Mouse (Mus musculus): ENCODE data around the gene Cd9. TPM values are rescaled to one million over a fixed set of nuclear protein-coding genes. Genes with fewer than 3 reads are reported as not detected.
A peak's percentile ranks its signal among the peaks of the same experiment; 100 is the strongest.

Cd9 gene
- total RNA-seq, 2 experiments from 2014 or later = 19.1 to 30.7 TPM

DNA sequence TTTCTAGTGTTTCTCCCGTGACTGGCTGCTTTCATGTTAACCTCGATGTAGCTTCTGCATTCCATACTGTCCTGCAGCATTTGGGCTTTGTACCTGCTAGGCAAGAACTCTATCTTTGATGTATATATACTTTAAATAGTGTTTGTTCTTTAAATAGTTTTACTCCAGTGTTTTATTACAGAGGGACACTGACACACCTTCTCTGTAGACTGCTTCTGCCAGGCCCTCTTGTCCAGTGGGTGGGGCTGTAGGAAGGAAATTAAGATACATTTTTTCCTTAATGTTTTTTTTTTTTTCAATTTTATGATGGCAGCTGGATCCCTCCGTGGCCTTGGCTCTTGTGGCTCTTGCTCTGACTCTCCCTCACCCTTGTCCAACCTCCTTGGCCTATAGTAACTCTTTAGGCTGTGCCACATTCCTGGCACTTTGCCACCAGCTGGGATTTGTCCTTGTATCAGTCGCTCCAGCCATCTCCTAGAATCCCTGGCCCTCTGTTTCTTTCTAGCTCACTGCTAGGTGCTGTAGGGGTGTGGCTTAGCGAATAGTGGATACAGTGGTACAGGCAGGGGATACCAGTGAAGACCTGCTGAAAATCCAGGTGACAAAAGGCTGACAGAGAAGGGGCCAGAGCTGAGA lies 27.1 kb upstream of the Cd9 start:
- TF ChIP-seq CTCF (IDR thresholded peaks at IDR 0.05) = no peak
- no peak overlapping the region for H3K27ac ChIP-seq
- no peak for DNase-seq
- no peak overlapping the region for H3K4me3 ChIP-seq
- intact Hi-C loops (cut with DNase I) = no loop called here

DNA sequence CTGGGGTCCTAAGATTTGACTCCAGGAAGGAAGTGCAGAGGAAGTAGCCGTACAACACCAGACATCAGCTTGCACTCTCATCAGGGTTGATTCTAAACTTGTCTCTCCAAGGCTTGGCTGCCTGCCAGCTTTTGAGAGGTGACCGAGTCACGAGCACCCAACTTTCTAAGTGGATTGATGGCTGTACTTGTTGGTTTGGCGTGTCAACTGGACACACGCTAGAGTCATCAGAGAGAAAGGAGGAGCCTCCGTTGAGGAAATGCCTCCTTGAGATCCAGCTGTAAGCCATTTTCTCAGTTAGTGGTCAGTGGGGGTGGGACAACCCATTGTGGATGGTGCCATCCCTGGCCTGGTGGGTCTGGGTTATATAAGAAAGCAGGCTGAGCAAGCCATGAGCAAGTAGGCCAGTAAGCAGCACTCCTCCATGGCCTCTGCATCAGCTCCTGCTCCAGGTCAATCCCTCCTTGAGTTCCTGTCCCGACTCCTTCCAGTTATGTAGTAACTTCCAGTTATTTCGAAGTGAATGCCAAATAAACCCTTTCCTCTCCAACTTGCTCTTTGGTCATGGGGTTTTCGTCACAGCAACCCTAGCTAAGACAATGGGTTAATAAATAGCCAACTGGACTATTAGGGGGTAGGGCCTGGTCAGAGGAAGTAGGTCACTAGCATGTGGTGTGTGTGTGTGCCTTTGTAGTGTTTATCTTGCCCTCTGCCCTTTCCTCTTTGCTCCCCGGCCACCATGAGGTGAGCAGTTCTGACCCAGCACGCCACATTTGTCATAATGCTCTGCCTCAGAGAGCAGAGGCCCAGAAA lies 21.1 kb upstream of the Cd9 start:
- DNase-seq = peak; percentile 63

DNA sequence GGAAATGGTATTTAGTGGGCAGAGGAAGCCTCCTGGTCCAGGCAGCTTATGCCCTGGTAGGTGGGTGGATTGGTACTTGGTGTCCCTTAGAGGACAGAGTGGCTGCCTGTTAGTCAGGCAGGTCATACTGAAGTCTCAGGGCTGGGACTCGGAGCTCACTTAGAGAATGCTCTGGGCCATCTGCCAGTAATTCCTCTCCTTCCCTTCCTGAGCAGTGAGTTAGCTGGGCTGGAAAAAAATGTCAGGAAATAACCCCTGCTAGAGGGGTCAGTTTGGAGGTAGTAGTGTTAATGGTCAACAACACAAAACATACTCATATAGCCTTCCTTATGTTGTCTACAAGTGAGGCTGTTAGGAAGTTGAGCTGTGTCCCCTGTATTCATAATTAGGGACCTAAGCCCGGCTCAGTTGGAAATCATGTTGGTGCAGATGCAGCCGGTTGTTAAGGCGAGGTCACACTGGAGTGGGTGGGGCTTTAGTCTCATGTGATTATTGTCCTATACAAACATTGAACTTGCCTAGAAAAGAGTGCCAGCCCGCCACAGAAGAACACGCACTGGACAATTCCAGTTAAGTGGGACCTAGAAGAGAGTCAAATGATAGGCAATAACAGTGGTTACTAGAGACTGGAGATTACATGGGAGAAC lies 18.5 kb upstream of the Cd9 start:
- Histone ChIP-seq H3K4me3 (no peak overlapping the region), H3K27ac (peak overlapping the region; percentile 74)
- no peak for TF ChIP-seq CTCF (IDR thresholded peaks at IDR 0.05)
- DNase-seq = no peak
- intact Hi-C loops (cut with DNase I) = no loop called here

More for the DNA sequence above, 21.1 kb upstream of the Cd9 start:
- Histone ChIP-seq H3K27ac (peak overlapping the region; percentile 59), H3K4me3 (no peak overlapping the region)
- TF ChIP-seq CTCF (IDR thresholded peaks at IDR 0.05) = no peak
- intact Hi-C loops (cut with DNase I) = no loop called here

DNA sequence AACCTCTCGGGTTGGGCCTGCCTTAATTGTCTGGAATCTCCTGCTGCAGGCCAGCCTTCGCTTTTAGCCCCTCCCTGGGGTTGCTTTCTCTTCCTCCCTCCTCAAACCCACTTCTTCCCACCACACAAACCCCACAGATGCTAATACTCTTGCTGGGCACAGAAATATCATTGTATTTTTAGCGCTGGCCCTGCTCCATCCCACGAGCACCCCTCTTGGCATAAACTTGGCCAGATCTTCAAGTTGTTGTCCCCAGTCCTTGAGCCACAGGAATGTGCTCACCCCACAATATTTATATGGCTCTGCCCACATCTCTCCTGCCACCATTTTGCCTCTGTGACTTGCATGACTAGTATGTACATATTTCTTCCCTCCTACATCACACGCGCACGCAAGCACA lies 16.6 kb upstream of the Cd9 start:
- TF ChIP-seq CTCF (IDR thresholded peaks at IDR 0.05) = no peak
- intact Hi-C loops (cut with DNase I) = no loop called here

DNA sequence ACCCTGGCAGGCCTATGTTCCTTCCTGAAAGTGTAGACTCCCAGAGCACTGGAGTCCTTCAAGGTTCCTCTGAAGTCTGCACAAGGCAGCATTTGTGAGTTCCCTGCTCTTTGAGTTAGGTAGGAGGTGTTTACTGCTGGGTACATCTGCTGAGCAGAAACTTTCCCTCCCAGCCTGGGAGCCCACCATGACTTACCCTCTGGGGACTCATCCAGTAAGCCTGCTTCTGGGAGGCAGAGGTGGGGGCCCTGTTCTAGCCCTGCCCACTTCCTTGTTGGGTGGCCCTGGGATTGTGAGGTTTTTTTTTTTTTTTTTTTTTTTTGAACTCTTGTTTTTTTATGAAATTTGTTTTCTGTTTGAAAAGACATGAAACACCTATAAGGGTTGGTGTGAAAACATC lies 16.1 kb upstream of the Cd9 start:
- no peak for TF ChIP-seq CTCF (IDR thresholded peaks at IDR 0.05)
- no peak for DNase-seq
- Histone ChIP-seq H3K4me3 (no peak overlapping the region), H3K27ac (no peak overlapping the region)
- intact Hi-C loops (cut with DNase I) = no loop called here

More for the DNA sequence above, 16.6 kb upstream of the Cd9 start:
- H3K4me3 ChIP-seq = no peak overlapping the region
- H3K27ac ChIP-seq = no peak overlapping the region
- no peak for DNase-seq

DNA sequence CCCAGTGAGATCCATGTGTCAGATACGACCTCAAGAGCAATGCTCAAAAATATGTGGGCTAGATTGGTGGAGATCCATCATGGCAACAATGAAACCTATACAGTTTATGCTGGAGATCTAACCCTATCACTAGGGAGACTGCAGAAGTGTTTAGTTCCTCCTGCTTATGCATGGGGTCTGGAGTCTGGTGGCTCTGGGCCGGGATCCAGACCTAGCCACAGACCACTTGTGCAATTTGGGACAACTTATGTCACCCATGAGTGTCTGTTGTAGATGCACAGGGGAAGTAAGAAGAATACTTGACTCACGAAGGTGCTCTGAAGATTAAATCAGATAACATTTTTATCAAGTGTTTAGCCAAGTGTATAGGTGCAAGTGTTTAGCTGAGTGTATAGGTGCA lies 15.2 kb upstream of the Cd9 start:
- DNase-seq = no peak
- no peak overlapping the region for H3K4me3 ChIP-seq
- TF ChIP-seq CTCF (IDR thresholded peaks at IDR 0.05) = no peak
- intact Hi-C loops (cut with DNase I) = no loop called here
- no peak overlapping the region for H3K27ac ChIP-seq

DNA sequence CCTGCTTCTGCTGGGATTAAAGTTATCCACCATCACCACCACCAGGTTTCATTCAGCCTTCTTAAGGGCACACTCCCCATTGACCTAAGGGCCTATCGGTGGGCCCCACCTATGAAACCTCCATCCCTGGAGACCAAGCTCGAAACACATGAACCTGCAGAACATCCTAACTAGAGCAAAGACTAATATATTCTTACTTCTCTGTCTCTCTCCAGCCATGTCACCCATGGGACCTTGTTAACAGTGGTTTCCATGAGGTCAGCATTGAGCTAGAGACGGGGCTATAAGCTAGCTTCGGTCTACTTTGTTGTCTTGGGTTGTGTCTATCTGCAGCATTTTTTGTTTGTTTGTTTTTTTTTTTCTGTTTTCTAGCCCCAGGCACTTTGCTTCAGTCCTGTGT lies 11.8 kb upstream of the Cd9 start:
- no peak for TF ChIP-seq CTCF (IDR thresholded peaks at IDR 0.05)
- intact Hi-C loops (cut with DNase I) = no loop called here
- no peak overlapping the region for H3K27ac ChIP-seq
- no peak for DNase-seq
- no peak overlapping the region for H3K4me3 ChIP-seq

DNA sequence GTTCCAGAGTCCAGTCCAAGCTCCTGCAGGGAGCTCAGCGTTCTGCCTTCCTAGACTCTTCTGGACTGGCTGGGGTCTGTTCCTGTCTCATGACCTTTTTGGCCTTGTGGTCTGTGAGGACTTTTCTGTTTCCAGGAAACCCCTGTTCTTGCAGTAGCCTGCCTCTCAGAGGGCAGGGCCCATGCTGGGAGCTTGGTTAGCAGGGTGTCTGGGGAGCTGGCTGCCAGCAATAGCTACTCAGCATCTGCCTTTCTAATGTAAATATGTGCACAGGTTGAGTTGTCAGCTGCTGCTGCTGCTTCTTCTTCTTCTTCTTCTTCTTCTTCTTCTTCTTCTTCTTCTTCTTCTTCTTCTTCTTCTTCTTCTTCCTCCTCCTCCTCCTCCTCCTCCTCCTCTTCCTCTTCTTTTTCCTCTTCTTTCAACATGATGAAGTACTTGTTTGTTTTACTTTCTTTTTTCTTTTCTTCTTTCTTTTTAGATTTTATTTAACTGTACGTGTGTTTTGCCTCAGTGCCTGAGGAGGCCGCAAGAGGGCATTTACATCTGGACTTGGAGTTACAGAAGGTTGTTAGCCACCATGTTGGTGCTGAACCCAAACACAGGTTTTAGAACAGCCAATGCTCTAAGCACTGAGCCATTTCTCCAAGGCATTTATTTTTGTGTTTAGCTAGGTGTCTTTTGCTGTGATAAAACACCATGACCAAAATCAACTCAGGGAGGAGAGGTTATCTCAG lies 10.2 kb upstream of the Cd9 start:
- intact Hi-C loops (cut with DNase I) = no loop called here
- Histone ChIP-seq H3K4me3 (no peak overlapping the region), H3K27ac (no peak overlapping the region)
- no peak for DNase-seq
- no peak for TF ChIP-seq CTCF (IDR thresholded peaks at IDR 0.05)

DNA sequence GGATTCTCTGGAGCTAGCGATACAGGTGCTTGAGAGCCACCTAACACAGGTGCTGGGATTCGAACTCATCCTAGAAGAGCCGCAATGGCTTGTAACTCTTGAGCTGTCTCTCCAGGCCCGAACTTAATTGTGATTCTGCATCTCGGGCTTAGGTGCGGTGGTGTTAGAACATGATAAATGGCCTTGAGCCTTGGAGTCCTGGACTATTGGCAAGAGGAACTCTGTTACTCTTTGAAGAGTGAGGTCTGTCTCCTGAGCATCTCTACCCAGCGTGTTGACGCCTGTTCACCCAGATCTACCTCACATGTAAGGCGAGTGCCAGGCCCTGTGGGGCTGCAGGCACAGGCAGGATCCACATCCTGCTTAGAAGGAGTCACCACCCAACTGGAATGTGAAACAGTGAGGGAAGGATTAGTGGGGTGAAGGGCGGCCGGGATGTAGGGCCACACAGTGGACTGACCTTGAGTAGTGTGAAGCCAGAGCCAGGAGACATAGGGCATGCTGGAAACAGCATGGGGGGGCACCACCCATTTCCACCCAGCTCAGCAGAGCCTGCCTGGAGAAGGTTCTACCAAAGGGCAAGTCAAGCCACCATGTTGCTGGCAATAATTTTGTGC lies 8.7 kb upstream of the Cd9 start:
- DNase-seq = no peak
- no peak for TF ChIP-seq CTCF (IDR thresholded peaks at IDR 0.05)
- intact Hi-C loops (cut with DNase I) = no loop called here
- Histone ChIP-seq H3K4me3 (no peak overlapping the region), H3K27ac (no peak overlapping the region)

DNA sequence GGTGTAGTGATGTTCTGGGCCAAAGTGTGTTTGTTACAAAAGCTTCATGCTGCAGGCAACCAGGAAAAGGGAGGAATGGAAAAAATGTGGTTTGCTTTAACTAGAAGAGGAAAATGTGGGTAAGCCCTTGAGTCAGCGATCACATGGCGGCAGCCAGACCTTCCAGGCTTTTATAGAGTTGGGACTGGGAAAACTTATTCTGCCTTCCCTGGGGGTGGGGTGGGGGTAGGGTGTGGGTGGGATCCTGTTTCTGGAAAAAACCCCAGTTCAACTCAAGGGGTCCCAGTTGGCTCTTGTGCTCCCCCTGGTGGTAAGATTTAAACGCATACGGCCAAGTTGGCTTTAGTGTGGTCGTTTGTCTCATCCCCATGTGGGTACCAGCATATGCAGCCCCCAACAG lies 3.5 kb upstream of the Cd9 start:
- peak; percentile 68 for TF ChIP-seq CTCF (IDR thresholded peaks at IDR 0.05)
- intact Hi-C loops (cut with DNase I) = loop anchor here (5.0 kb wide), 1 partner anchor 104 kb away; no protein-coding TSS in a partner anchor
- peak overlapping the region; percentile 70 for H3K27ac ChIP-seq
- no peak overlapping the region for H3K4me3 ChIP-seq
- DNase-seq = peak; percentile 65

DNA sequence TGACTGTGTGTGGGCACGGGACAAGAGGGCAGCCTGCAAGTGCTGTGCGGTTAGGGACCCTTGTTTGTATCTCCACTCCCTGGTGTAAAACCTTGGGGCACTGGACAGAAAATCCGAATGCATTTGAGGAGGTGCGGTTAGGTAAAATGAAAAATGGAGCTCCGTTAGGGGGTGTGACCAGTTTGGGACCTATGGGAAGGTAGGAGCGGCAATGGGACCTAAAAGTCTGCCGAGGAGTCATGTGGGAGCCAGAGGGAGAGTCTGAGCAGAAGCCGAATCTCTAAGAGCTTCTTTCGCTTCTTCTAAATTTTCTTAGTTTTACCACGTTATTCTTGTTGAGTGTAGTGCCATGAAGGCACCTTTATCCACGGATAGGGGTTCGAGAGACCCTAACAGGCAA lies 1.8 kb upstream of the Cd9 start:
- intact Hi-C loops (cut with DNase I) = loop anchor here (2.0 to 5.0 kb wide), 2 partner anchors 70 to 106 kb away; no protein-coding TSS in a partner anchor
- no peak for TF ChIP-seq CTCF (IDR thresholded peaks at IDR 0.05)
- no peak overlapping the region for H3K27ac ChIP-seq
- no peak overlapping the region for H3K4me3 ChIP-seq
- DNase-seq = no peak

DNA sequence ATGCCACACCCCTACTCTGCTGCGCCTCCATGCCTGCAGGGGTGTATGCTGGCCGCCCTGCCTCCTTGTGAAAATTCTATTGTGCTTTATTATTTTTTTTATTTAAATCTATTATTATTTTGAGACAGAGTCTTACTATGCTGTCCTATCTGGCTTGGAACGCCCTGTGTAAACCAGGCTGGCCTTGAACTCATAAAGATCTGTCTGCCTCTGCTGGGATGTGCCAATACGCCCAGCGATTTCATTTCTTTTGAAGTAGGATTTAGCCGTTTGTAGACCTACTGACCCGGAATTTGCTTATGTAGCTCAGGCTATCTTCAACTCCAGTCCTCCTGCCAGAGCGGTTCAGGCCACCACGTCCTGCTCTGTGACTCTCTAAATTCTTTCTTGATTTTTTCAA lies 770 bp upstream of the Cd9 start:
- H3K27ac ChIP-seq = peak overlapping the region; percentile 92; the same call in 1 of the 2 replicates
- intact Hi-C loops (cut with DNase I) = loop anchor here (5.0 kb wide), 1 partner anchor 107 kb away; no protein-coding TSS in a partner anchor
- H3K4me3 ChIP-seq = peak overlapping the region; percentile 93; the same call in 1 of the 2 replicates
- no peak for DNase-seq
- TF ChIP-seq CTCF (IDR thresholded peaks at IDR 0.05) = no peak

Data from gastrocnemius, adult 2 months (tissue).